Mouse (Mus musculus): ENCODE data around the gene Foxp2. TPM values are rescaled to one million over a fixed set of nuclear protein-coding genes. Genes with fewer than 3 reads are reported as not detected.
A peak's percentile ranks its signal among the peaks of the same experiment; 100 is the strongest.

Foxp2 gene
- total RNA-seq (2014; fragmentation: Nextera tagmentation) (not detected in 2 replicates), total RNA-seq (2017) (0.29 and 3.5 TPM in 2 replicates), polyA plus RNA-seq (2012) (not detected in 2 replicates)

DNA sequence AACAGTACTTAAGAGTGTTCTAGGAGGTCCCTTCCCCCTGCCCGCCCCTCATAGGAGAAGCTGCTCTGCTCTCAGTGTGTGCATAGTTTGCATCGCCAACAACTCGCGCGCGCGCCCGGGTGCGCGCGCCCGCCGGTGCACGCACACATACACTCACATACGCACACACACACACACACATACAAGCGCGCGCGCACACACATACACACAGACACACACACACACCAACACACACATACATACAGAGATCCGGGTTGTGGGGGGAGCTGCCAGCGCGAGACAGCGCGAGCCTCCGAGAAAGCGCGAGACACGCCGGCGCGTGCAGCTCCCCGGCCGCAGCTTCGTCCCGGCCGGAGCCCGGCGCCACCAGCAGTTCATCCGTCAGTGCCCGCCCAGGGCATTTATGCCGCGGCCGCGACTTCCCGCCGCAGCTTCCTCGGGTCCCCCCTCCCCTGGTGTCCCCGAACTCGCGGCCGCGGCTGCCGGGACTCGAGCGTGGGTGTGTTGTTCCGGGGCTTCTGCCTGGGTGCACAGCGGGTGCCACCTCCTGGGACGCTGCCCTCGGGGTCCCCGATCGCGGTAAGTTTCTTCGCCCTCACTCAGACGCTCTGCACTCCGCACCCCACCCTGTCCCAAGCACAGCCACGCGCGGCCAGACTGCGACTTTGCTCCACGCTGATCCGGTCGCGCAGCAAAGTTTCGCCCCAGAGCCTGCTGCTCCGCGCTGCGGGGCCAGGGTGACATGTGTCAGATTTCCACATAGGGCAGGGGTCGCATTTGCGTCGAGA lies at the start of gene Foxp2:
TSS of gene Foxp2 (plus strand) at position 167 of the 788 bp plus-strand sequence.
- TF ChIP-seq POLR2AphosphoS5 (IDR thresholded peaks at IDR 0.05; ENCODE audit: insufficient replicate concordance, low read depth, low read length): no peak
- TF ChIP-seq CTCF (IDR thresholded peaks at IDR 0.05; ENCODE audit: low read depth, low read length): no peak
- TF ChIP-seq TAL1 (conservative IDR thresholded peaks at IDR 0.05; ENCODE audit: low read depth, low read length): no peak
- TF ChIP-seq GATA1 (IDR thresholded peaks at IDR 0.05; ENCODE audit: borderline replicate concordance, low read length): no peak
- TF ChIP-seq GATA2 (IDR thresholded peaks at IDR 0.05; ENCODE audit: borderline replicate concordance, low read depth, low read length): no peak
- no peaks in the 10 kb centered on the region for H3K36me3 ChIP-seq (replicated peaks)
- ATAC-seq (ENCODE audit: extremely low read depth, insufficient number of reproducible peaks, low FRiP score, poor library complexity, severe bottlenecking) (no peak), DNase-seq (ENCODE audit: low spot score) (no peak)
- H3K27me3 ChIP-seq (ENCODE audit: insufficient read depth, low read length): peaks cover 32% of the 10 kb centered on the region; the same call in 1 of the 2 replicates
- peak within 1 kb of the TSS; percentile 64 for H3K4me3 ChIP-seq (ENCODE audit: low read depth, low read length)
- peaks cover 16% of the 10 kb centered on the region for H3K4me1 ChIP-seq (ENCODE audit: insufficient read depth, low read depth, low read length)
- H3K9me3 ChIP-seq (replicated peaks): 0 out of 2 replicates have a peak, but pooled peaks cover 3% of the 10 kb centered on the region

DNA sequence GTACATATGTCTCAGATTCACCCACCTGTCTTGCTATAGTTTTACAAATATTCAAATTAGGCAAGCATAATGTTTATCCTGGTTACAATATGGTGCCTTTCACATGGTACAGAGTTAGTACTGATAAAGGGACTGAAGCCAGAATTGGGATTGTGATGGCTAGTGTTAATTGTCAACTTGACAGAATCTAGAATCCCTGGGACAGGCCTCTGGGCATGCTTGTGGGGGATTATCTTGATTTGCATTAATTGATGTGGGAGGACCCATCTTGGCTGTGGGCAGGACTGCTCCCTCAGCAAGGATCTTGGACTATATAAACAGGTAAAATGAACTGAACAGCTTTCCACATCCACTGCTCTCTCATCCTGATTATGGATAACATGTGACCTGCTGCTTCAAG lies 15.9 kb upstream of the Foxp2 start:
- H3K4me3 ChIP-seq (ENCODE audit: low read depth, low read length): no peak overlapping the region
- ATAC-seq (ENCODE audit: extremely low read depth, insufficient number of reproducible peaks, low FRiP score, poor library complexity, severe bottlenecking) (no peak), DNase-seq (ENCODE audit: low spot score) (no peak)
- no peaks in the 10 kb centered on the region for H3K27me3 ChIP-seq (ENCODE audit: insufficient read depth, low read length)
- no peaks in the 10 kb centered on the region for H3K4me1 ChIP-seq (ENCODE audit: insufficient read depth, low read depth, low read length)
- TF ChIP-seq GATA2 (IDR thresholded peaks at IDR 0.05; ENCODE audit: borderline replicate concordance, low read depth, low read length) (no peak), POLR2AphosphoS5 (IDR thresholded peaks at IDR 0.05; ENCODE audit: insufficient replicate concordance, low read depth, low read length) (no peak), CTCF (IDR thresholded peaks at IDR 0.05; ENCODE audit: low read depth, low read length) (no peak)
- H3K36me3 ChIP-seq (replicated peaks): no peaks in the 10 kb centered on the region
- no peaks in the 10 kb centered on the region for H3K9me3 ChIP-seq (replicated peaks)

DNA sequence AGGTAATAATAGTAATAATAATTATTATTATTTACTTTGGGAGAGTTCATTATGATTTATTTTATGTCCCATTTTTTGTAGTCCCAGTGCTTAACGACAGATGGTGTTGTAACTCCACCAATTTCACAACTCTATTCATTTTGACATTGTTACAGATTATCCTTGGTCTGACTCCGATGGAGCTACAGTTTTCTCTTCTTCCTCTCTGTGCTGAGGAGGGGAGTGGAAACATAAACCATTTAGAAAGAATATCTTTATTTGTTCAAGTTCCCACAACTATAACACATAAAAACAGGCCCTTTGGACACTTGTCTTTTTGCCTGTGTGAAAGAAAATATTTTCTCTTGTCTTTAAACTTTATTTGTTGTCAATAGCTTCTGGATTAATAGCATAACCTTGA lies 4.1 kb upstream of the Foxp2 start:
- H3K9me3 ChIP-seq (replicated peaks): 0 out of 2 replicates have a peak, but pooled peaks cover 3% of the 10 kb centered on the region
- no peak overlapping the region for H3K4me3 ChIP-seq (ENCODE audit: low read depth, low read length)
- ATAC-seq (ENCODE audit: extremely low read depth, insufficient number of reproducible peaks, low FRiP score, poor library complexity, severe bottlenecking) (no peak), DNase-seq (ENCODE audit: low spot score) (no peak)
- H3K4me1 ChIP-seq (ENCODE audit: insufficient read depth, low read depth, low read length): peaks cover 12% of the 10 kb centered on the region
- H3K27me3 ChIP-seq (ENCODE audit: insufficient read depth, low read length): peaks cover 30% of the 10 kb centered on the region; the same call in 1 of the 2 replicates
- TF ChIP-seq TAL1 (conservative IDR thresholded peaks at IDR 0.05; ENCODE audit: low read depth, low read length) (no peak), GATA2 (IDR thresholded peaks at IDR 0.05; ENCODE audit: borderline replicate concordance, low read depth, low read length) (no peak), CTCF (IDR thresholded peaks at IDR 0.05; ENCODE audit: low read depth, low read length) (no peak), POLR2AphosphoS5 (IDR thresholded peaks at IDR 0.05; ENCODE audit: insufficient replicate concordance, low read depth, low read length) (no peak), GATA1 (IDR thresholded peaks at IDR 0.05; ENCODE audit: borderline replicate concordance, low read length) (no peak)
- no peaks in the 10 kb centered on the region for H3K36me3 ChIP-seq (replicated peaks)

DNA sequence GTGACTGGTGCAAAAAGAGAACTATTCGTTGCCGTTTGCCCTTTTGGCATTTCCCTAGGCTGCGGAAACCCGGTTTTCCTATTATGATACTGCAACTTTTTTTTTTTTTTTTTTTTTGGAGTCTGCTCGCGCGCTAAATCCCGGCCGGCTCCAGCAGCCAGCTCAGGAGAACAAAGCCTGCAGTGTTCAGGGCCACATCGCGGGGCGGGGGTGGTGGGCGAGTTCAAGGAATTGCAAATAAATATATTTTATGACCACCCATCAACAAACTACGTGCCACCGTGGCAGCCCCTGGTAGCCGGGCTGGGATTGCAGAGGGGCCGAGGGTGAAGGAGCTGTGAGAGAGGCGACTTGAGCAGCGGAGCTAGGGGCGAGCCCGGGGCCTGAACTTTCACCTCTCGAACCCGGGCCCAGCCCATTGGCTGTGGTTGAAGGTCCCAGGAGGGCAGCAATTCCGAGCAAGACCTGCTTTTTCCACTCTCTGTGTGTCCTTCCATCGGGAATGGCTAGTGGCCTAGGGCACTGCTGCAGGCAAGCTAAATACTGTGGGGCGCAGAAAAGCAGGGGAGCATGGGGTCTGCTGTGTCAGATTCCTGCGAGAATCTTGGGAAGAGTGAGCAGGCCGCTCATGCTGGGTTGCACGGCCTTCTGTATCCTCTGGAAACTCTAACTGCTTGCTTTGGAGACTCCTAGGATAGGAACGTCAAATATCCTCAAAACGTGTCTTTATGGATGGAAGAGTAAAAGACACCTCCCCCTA lies 2.9 kb upstream of the Foxp2 start:
- no peak for TF ChIP-seq TAL1 (conservative IDR thresholded peaks at IDR 0.05; ENCODE audit: low read depth, low read length)
- no peak for TF ChIP-seq CTCF (IDR thresholded peaks at IDR 0.05; ENCODE audit: low read depth, low read length)
- TF ChIP-seq GATA2 (IDR thresholded peaks at IDR 0.05; ENCODE audit: borderline replicate concordance, low read depth, low read length): no peak
- no peak for TF ChIP-seq POLR2AphosphoS5 (IDR thresholded peaks at IDR 0.05; ENCODE audit: insufficient replicate concordance, low read depth, low read length)
- no peak for TF ChIP-seq GATA1 (IDR thresholded peaks at IDR 0.05; ENCODE audit: borderline replicate concordance, low read length)
- Histone ChIP-seq H3K4me1 (ENCODE audit: insufficient read depth, low read depth, low read length) (peaks cover 16% of the 10 kb centered on the region), H3K4me3 (ENCODE audit: low read depth, low read length) (no peak overlapping the region), H3K9me3 (replicated peaks) (0 out of 2 replicates have a peak, but pooled peaks cover 3% of the 10 kb centered on the region), H3K27me3 (ENCODE audit: insufficient read depth, low read length) (peaks cover 32% of the 10 kb centered on the region; the same call in 1 of the 2 replicates), H3K36me3 (replicated peaks) (no peaks in the 10 kb centered on the region)
- DNase-seq (ENCODE audit: low spot score) (no peak), ATAC-seq (ENCODE audit: extremely low read depth, insufficient number of reproducible peaks, low FRiP score, poor library complexity, severe bottlenecking) (no peak)

DNA sequence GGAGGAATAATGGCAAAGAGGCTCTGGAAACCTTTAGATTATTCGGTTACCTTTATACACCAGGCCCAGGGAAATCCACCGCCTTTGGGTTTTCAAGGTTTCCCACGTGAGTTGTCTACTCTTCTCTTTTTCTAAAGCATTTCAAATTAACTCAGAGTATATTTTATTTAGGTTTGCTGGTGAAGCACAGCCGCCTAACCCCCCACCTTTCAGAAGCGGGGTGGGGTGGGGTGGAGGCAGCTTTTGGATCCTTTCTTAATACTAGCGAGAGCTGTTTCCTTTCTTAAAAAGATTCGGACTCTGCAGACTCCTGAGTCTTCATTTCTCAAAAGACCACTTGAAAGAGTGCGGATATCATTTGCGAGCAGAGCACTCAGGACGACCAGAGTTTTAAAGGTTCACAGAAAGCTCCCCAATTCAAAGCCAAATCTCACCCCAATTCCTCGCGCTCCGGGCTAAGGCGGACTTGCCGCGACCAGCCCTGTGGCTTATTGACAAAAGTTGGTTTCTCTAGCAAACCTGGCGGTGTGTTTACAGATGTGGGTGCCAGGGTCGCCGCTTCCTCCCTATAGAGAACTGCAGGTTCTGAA lies 2.0 kb upstream of the Foxp2 start:
- ATAC-seq (ENCODE audit: extremely low read depth, insufficient number of reproducible peaks, low FRiP score, poor library complexity, severe bottlenecking) (no peak), DNase-seq (ENCODE audit: low spot score) (no peak)
- Histone ChIP-seq H3K4me3 (ENCODE audit: low read depth, low read length) (no peak overlapping the region), H3K4me1 (ENCODE audit: insufficient read depth, low read depth, low read length) (peaks cover 16% of the 10 kb centered on the region), H3K9me3 (replicated peaks) (0 out of 2 replicates have a peak, but pooled peaks cover 3% of the 10 kb centered on the region), H3K36me3 (replicated peaks) (no peaks in the 10 kb centered on the region), H3K27me3 (ENCODE audit: insufficient read depth, low read length) (peaks cover 32% of the 10 kb centered on the region; the same call in 1 of the 2 replicates)
- TF ChIP-seq GATA2 (IDR thresholded peaks at IDR 0.05; ENCODE audit: borderline replicate concordance, low read depth, low read length) (no peak), GATA1 (IDR thresholded peaks at IDR 0.05; ENCODE audit: borderline replicate concordance, low read length) (no peak), POLR2AphosphoS5 (IDR thresholded peaks at IDR 0.05; ENCODE audit: insufficient replicate concordance, low read depth, low read length) (no peak), CTCF (IDR thresholded peaks at IDR 0.05; ENCODE audit: low read depth, low read length) (no peak), TAL1 (conservative IDR thresholded peaks at IDR 0.05; ENCODE audit: low read depth, low read length) (no peak)
